Mouse (Mus musculus) forebrain, embryonic 10.5 days (tissue): ENCODE measurements at regions not wholly inside any gene's neighbourhood (a gene's known extent, or its start where the extent isn't known, plus 50 kb on each side); places are given as distances from the start of the nearest gene placed in this dataset.

Experiments used
- DNase-seq: peaks from one replicate; pipeline ENCODE4 v3.0.0-alpha.2; 2017; ENCODE audit warnings: low spot score; ENCODE audit errors: extremely low spot score
- H3K27ac ChIP-seq: fragments of 300-500 bp; sonication (generic); 2 replicates; pipeline ENCODE4 v1.5.1; 2016; ENCODE audit warnings: mild to moderate bottlenecking
- H3K27me3 ChIP-seq: fragments of 300-500 bp; sonication (generic); 2 replicates; pipeline ENCODE4 v1.6.1; 2016; ENCODE audit warnings: mild to moderate bottlenecking; ENCODE audit not compliant: poor library complexity, severe bottlenecking
- H3K36me3 ChIP-seq: fragments of 300-500 bp; sonication (generic); replicated peaks from 2 replicates; pipeline ENCODE4 v1.6.1; 2016; ENCODE audit warnings: mild to moderate bottlenecking, moderate library complexity
- H3K4me1 ChIP-seq: fragments of 300-500 bp; sonication (generic); 2 replicates; pipeline ENCODE4 v1.6.1; 2016
- H3K4me3 ChIP-seq: fragments of 300-500 bp; sonication (generic); 2 replicates; pipeline ENCODE4 v1.5.1; 2016; ENCODE audit warnings: mild to moderate bottlenecking, moderate library complexity
- H3K9me3 ChIP-seq: fragments of 300-500 bp; sonication (generic); 2 replicates; pipeline ENCODE4 v1.6.1; 2016; ENCODE audit warnings: mild to moderate bottlenecking, moderate library complexity
- WGBS: fragments of 180-500 bp; shearing (Covaris S2); methylation state at CpG from one replicate; pipeline ENCODE4 v1.1.7; 2016; 5-methylcytosine and 5-hydroxymethylcytosine counted together

DNA sequence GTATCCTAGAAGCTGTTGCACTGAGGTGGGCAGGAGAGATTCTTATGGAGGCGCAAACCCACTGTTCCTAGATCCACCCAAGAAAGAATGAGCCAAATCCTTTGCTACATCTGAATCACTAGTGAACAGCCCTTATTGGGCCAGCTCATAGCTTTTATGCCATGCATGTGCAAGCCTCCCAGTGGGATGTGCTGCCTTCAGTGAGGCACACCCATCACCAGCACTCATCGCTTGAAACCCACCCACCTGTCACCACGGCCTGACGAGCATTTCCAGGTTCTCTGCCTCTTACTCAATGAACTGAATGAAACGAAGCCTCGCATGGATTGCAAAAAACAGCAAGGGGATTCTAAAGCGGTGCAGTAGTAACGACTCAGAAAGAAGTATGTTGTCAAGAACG lies 98.3 kb upstream of the Zmiz1 start:
- H3K9me3 ChIP-seq, result no peaks in the 10 kb centered on the region
- H3K4me1 ChIP-seq, result peaks cover 11% of the 10 kb centered on the region
- H3K4me3 ChIP-seq, result no peak overlapping the region
- H3K36me3 ChIP-seq, result no peaks in the 10 kb centered on the region
- WGBS, result 88% methylated on average over 9 of the region's 9 CpGs
- no peaks in the 10 kb centered on the region for H3K27me3 ChIP-seq
- DNase-seq, result no peak
- H3K27ac ChIP-seq, result no peak overlapping the region

DNA sequence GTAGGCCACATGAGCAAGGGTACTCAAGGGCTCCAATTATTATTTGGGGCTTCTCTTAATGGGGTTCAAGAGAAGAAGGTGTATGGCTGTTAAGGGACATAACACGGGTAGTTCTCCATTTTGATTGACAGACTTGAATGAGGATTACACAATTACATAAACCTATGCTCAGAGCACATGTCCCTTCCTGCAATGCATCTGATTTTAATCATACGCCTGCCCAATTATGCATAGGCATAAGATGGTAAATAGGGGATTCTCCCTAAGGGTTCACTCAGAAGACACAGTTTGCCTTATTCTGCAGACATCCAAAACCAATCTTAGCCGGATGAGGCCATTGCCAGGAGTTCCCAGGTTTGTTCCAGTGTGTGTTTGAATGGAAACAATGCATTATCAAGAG lies 97.9 kb upstream of the Zmiz1 start:
- H3K4me3 ChIP-seq, result no peak overlapping the region
- DNase-seq, result no peak
- 88% methylated on average over 3 of the region's 3 CpGs for WGBS
- H3K36me3 ChIP-seq, result no peaks in the 10 kb centered on the region
- no peaks in the 10 kb centered on the region for H3K27me3 ChIP-seq
- no peaks in the 10 kb centered on the region for H3K9me3 ChIP-seq
- H3K4me1 ChIP-seq, result peaks cover 11% of the 10 kb centered on the region
- H3K27ac ChIP-seq, result no peak overlapping the region

DNA sequence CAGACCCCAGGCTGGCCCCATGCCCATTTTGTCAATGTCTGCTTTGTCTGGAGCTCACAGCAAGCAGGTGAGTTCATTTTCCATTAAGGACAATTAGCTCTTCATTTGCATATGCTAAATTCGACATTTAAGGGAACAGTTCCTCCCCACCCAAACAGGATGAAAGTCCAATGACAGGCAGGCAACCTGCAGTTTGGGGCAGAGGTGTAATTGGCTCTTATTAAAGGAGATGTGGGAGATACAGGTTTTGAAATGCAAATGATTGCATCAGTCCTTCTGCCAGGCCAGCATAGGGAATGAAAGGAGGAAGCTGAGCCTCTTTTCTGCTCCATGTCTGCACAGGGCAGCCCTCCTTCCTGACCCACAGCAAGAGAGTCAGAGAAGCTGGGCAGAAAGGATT lies 96.2 kb upstream of the Zmiz1 start:
- WGBS, result 11% methylated on average over 1 of the region's 1 CpGs
- no peak for DNase-seq
- Histone ChIP-seq H3K4me3 (no peak overlapping the region), H3K27ac (peak overlapping the region; percentile 8; the same call in 1 of the 2 replicates), H3K9me3 (no peaks in the 10 kb centered on the region), H3K4me1 (peaks cover 11% of the 10 kb centered on the region), H3K27me3 (no peaks in the 10 kb centered on the region), H3K36me3 (no peaks in the 10 kb centered on the region)

DNA sequence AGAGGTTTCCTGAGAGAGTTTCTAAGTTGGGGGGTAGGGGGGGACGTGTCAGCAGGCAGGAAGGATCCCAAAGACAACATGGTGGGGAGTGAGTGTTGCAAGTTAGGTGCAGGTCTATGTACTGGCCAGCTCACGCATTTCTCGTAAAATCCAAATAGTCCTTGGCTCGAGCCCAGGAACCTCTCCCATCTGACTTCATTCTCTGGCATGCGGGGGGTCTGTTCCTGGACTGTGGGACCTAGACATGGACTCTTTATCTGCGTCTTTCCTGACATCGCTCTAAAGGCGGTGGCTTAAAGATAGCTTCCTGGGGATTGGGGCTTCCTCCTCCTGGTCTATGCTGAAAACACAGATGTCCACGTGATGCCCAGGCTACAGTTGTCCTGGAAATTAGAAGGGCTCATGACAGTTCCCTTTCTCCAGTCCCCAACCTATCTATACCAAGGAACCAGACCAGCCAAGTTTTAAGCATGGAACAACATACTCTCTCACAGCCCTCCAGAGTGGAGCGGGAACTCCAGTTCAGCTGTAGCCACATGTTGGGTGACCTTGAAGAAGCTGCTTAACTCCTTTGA lies 93.7 kb upstream of the Zmiz1 start:
- Histone ChIP-seq H3K4me3 (no peak overlapping the region), H3K4me1 (peaks cover 13% of the 10 kb centered on the region), H3K36me3 (peaks cover 8% of the 10 kb centered on the region), H3K27ac (no peak overlapping the region), H3K9me3 (peaks cover 8% of the 10 kb centered on the region; the same call in 1 of the 2 replicates), H3K27me3 (no peaks in the 10 kb centered on the region)
- no peak for DNase-seq
- 84% methylated on average over 10 of the region's 10 CpGs for WGBS

DNA sequence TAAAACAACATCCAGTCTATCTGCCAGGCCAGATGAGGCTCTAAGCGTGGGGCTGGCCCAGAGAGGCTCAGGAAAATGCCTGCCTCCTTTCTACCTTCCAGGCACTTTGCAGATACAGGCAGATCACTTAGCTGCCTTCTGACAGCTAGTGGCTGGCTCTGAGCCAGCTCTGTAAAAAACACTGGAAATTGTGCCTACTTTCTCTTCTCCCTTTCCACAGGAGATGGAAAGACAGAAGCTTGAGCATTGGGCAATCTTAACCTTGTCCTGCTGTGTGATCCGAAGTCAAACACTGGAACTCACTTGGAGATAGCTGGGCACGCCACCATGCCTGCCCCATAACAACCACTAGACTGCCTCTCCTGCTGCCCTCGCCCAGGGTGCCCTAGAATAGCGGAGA lies 93.0 kb upstream of the Zmiz1 start:
- WGBS, result 87% methylated on average over 5 of the region's 5 CpGs
- DNase-seq, result no peak
- Histone ChIP-seq H3K36me3 (peaks cover 8% of the 10 kb centered on the region), H3K4me1 (peaks cover 20% of the 10 kb centered on the region), H3K4me3 (no peak overlapping the region), H3K27ac (no peak overlapping the region), H3K9me3 (peaks cover 8% of the 10 kb centered on the region; the same call in 1 of the 2 replicates), H3K27me3 (no peaks in the 10 kb centered on the region)

DNA sequence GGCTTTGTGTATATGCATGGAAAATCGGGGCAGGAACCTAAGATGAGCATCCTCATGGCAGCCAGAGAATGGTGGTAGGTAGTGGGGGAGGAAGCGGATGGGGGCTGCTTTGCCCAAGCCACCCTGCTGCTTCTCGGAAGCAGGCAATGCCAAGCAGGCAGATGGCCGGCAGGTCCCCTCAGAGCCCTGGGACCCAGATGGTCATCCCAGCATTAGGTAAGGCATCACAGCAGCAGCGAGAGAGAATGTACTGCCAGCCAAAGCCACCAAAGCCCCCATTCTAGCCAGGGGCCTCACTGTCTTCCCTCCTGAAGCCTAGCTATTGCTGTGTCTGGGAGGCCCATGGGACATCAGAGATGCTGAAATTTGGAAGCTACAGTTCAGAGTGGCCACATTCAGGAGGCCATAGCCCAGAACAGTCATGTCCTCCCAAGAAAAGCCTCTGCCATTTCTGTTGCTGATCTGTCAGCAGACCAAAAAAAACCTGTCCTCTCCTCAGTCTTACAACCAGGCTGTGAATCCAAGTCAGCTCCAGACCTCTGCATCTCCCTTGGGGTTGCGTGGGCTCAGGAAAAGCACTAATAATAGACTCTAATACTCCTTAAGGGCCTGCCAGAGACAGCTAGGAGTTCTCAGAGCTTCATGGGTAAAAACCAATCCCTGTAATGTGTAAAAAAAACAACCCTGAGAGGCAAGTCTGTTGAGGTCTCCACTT lies 88.5 kb upstream of the Zmiz1 start:
- no peak for DNase-seq
- 89% methylated on average over 6 of the region's 6 CpGs for WGBS
- Histone ChIP-seq H3K36me3 (peaks cover 8% of the 10 kb centered on the region), H3K27ac (peak overlapping the region; percentile 81; the same call in 1 of the 2 replicates), H3K27me3 (no peaks in the 10 kb centered on the region), H3K9me3 (peaks cover 8% of the 10 kb centered on the region; the same call in 1 of the 2 replicates), H3K4me3 (no peak overlapping the region), H3K4me1 (peaks cover 29% of the 10 kb centered on the region)

DNA sequence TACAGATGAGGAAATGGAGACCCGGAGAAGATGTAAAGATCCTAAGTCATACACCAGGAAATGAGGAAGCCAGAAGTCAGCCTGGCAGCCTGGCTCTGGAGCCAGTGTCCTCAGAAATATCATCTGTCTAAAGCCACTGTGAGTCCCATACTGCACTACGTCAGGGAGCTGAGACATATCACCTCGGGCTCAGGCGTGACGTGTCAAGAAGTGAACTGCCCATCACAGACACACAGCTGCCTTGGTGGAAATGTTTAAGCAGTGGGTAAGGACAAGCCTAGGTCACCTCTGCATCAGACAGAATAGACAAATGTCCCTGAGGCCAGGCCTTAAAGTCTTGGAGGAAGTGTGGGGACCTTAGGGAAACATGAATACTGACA lies 88.0 kb upstream of the Zmiz1 start:
- no peak overlapping the region for H3K4me3 ChIP-seq
- WGBS, result 83% methylated on average over 5 of the region's 5 CpGs
- peaks cover 8% of the 10 kb centered on the region for H3K36me3 ChIP-seq
- H3K27ac ChIP-seq, result peak overlapping the region; percentile 81
- H3K9me3 ChIP-seq, result peaks cover 8% of the 10 kb centered on the region; the same call in 1 of the 2 replicates
- H3K27me3 ChIP-seq, result no peaks in the 10 kb centered on the region
- H3K4me1 ChIP-seq, result peaks cover 29% of the 10 kb centered on the region
- DNase-seq, result no peak

DNA sequence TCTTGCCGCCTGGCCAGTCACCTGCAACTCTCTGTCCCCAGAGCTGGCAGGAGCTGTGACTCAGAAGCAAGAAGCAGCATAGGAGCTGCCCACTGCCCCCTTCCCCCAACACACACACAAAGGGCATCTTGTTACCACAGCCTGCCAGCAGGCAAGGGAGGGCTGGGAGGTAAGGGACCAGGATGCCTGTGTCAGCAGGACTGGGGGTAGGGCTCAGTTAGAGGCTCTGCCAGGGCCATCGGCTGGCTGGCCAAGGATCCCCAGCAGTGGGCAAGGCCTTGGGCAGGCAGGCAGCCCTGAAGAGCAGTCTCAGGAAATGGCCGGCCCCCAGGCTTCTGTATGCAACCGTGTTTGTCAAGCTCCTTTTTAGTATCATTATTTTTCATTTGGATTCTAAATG lies 87.3 kb upstream of the Zmiz1 start:
- Histone ChIP-seq H3K36me3 (peaks cover 8% of the 10 kb centered on the region), H3K4me3 (no peak overlapping the region), H3K27me3 (no peaks in the 10 kb centered on the region), H3K9me3 (peaks cover 8% of the 10 kb centered on the region; the same call in 1 of the 2 replicates), H3K27ac (peak overlapping the region; percentile 81), H3K4me1 (peaks cover 35% of the 10 kb centered on the region)
- peak; percentile 23 for DNase-seq
- WGBS, result 55% methylated on average over 4 of the region's 4 CpGs

DNA sequence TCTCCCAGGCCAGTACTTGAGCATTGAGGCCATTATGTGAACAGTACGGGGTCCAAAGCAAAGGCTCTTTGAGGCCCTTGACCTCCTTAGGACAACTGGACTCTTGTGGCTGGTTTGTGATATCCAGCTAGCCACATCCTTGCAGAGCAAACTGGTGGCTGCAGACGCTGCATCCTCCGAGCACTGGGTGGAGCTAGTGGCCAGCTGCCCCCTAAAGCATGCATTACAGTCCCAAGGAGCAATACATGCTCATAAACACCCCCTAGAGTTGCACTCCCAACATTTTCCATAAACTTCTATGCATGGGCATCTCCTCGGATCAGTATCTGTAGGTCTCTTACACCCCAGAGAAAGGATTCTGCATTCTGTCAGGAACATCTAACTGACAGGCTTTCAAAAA lies 86.4 kb upstream of the Zmiz1 start:
- Histone ChIP-seq H3K36me3 (peaks cover 8% of the 10 kb centered on the region), H3K4me3 (no peak overlapping the region), H3K27me3 (no peaks in the 10 kb centered on the region), H3K4me1 (peaks cover 44% of the 10 kb centered on the region), H3K27ac (peak overlapping the region; percentile 81), H3K9me3 (peaks cover 8% of the 10 kb centered on the region; the same call in 1 of the 2 replicates)
- WGBS, result 53% methylated on average over 4 of the region's 4 CpGs
- DNase-seq, result no peak

DNA sequence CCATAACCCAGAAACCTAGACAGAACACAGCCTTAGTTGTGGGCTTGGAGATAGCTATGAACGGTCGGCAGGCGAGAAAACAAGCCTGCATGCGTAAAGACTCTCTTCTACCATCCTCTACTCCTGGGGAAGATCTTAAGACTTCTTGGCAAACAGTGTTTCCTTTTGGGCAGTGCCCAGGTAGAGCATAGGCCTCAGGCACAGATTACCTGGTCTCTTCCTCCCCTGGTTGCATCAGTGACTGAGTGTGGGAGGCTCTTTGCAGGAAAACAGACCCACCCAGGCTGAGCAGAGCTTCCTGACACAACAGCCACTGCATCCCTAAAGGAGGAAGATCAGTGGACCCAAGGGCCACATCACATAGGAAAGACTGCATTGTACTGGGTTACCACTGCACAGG lies 85.8 kb upstream of the Zmiz1 start:
- Histone ChIP-seq H3K4me1 (peaks cover 50% of the 10 kb centered on the region), H3K9me3 (peaks cover 8% of the 10 kb centered on the region; the same call in 1 of the 2 replicates), H3K4me3 (no peak overlapping the region), H3K27me3 (no peaks in the 10 kb centered on the region), H3K27ac (peak overlapping the region; percentile 81), H3K36me3 (peaks cover 8% of the 10 kb centered on the region)
- DNase-seq, result no peak
- 91% methylated on average over 4 of the region's 4 CpGs for WGBS

DNA sequence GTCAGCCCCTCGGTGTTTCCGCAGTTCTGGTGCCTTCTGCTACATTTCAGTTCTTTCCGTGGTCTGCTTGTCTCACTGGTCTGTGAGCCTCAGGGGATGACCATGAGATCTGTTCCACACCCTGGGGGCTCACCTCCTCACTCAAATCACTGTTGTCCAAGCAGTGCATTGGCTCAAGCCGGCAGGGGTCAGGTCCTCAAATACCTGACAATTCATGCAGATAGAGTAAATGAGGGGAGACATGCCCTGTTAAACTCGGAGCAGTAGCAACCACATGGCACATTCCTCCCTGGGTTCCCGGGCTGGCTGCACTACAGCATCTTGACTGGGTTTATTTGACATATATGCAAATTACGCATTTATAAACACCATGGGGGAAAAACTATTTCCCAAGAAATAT lies 84.0 kb upstream of the Zmiz1 start:
- Histone ChIP-seq H3K27me3 (no peaks in the 10 kb centered on the region), H3K4me3 (no peak overlapping the region), H3K4me1 (peaks cover 68% of the 10 kb centered on the region), H3K27ac (peak overlapping the region; percentile 44; the same call in 1 of the 2 replicates), H3K9me3 (no peaks in the 10 kb centered on the region), H3K36me3 (no peaks in the 10 kb centered on the region)
- 83% methylated on average over 7 of the region's 7 CpGs for WGBS
- no peak for DNase-seq

DNA sequence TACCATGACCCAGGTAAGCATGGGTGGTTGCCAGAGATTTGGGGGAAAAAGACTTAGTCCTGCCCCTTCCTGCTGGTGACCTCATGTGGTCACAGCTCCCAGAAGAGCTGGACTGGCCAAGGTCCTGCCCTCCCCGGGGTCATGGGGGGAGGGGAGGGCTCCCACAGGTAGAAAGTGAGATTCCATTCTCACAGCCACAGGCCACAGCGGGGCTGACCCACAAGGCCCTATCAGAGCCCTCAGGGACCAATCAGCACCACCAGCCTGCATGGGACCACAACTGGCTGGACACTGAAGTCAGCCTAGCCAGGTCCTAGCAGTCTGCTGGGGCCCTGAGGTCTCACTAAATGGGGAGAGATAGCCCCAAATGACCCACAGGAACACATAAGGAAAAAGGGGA lies 81.9 kb upstream of the Zmiz1 start:
- peaks cover 50% of the 10 kb centered on the region for H3K4me1 ChIP-seq
- 57% methylated on average over 2 of the region's 2 CpGs for WGBS

DNA sequence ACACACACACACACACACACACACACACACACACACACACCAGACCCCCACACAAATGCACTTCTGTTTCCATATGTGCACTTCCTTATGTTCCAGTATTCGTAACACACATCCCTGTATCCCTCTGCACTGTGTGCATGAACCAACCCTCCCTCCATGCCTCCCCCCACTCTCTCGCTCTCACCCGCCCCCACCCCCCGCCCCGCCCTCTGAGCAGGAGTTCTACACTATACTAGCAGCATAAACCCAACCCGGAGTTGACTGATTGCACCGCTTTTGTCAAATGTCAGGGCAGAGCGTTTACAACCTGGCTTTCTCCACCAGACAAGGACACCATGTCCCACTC lies 81.5 kb upstream of the Zmiz1 start:
- H3K9me3 ChIP-seq, result no peaks in the 10 kb centered on the region
- 2% methylated on average over 8 of the region's 8 CpGs for WGBS
- H3K27me3 ChIP-seq, result no peaks in the 10 kb centered on the region
- H3K4me1 ChIP-seq, result peaks cover 46% of the 10 kb centered on the region
- no peak for DNase-seq
- H3K4me3 ChIP-seq, result peak overlapping the region; percentile 52
- no peaks in the 10 kb centered on the region for H3K36me3 ChIP-seq
- H3K27ac ChIP-seq, result peak overlapping the region; percentile 97

More for the DNA sequence above, 81.9 kb upstream of the Zmiz1 start:
- H3K27me3 ChIP-seq, result no peaks in the 10 kb centered on the region
- H3K36me3 ChIP-seq, result no peaks in the 10 kb centered on the region
- H3K4me3 ChIP-seq, result peak overlapping the region; percentile 52; the same call in 1 of the 2 replicates
- DNase-seq, result no peak
- H3K27ac ChIP-seq, result peak overlapping the region; percentile 97
- no peaks in the 10 kb centered on the region for H3K9me3 ChIP-seq
